Mouse (Mus musculus) left cerebral cortex, adult 8-10 months (tissue): ENCODE data around the gene Ern1. TPM values are rescaled to one million over a fixed set of nuclear protein-coding genes. Genes with fewer than 3 reads are reported as not detected.

ENCODE experiments used
- DNase-seq, 2 experiments: peaks; one replicate each; pipeline ENCODE4 v3.0.0; 2022; ENCODE audit warnings: low spot score in 2 of 2
- total RNA-seq, 4 experiments: library from RNA; stranded (reverse); gene quantifications; 2 replicates each; pipeline ENCODE4 v1.2.4; 2022

The Ern1 gene
- total RNA-seq = 10 to 100 TPM in 1 of 4 experiments, 1 to 10 TPM in 3; 8.2 to 10.5 (median 9.2) TPM

DNA sequence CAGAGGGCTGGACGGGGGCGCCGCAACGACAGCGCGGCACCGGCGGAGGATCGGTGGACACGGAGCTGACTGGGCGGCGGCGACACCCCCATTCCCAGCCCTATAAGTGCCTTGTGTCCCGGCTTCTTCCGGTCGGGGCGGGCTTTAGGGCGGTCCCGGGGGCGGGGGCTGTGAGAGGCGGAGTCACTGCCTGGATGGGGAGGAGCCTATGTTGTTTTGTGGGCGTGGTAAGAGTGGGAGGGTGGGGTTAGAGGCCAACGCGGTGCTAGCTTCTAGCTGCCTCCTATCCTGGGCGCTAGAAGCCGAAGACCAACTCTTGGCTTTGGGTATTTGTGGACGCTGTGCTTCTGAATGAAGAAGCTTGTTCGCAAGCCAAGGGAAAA lies at the start of gene Ern1:
TSS of gene Ern1 (minus strand) at position 120 of the 383 bp plus-strand sequence.
- peak; percentile 84 to 91 for DNase-seq

DNA sequence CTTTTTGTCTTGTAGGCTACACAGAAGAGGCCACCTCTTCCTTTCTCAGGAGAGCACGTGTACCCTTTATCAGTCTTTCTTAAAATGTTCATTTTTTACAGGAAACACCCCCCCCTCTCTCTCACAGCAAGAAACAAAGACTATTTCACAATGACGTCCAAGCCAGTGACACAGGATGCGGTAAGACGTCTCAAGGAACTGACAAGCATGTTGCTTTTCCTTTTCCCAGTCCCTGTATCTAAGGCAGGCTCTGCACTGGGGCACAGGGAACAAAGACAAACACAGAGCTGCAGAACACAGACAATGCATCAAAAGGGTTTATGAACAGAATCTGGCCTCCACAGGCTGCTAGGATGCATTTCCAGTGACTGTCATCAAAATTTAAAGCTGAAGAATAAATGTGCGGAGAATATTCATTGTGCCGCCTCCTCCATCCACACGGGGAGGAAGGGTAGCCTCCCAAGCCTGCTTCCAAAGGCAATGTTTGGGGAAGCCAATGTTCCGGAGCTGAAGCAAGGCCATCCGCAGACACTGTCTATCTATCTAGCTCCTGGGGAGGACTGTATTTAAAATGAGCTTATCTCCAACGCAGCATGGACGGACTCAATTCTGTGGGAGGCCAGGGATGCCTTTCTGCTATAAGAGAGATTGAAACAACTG lies 48.7 kb upstream of the Ern1 start:
- no peak for DNase-seq

DNA sequence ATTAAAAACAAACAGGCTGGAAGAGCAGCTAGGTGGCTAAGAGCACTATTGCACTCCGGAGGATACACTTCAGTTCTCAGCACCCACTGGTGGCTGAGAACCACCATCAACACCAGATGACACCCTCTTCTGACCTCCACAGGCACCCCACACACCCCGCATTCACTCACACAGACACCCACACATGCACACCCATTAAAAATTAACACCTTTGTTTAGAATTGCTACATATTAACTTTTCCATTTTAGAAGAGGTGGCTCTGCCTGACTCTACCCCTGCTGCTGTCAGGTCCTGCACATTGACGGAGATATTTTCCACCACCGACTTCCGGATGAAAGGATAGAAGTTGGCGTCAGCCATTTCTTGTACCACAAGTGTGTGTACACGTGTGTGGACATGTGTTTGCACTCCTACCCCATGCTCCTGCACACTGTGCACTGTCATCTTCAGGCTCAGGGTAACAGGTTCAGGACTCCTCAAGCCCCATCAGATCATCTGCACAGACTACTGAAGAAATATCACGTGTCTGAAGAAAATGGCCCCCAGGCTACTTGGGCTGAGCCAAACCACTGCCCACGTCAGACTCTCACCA lies 48.1 kb upstream of the Ern1 start:
- no peak for DNase-seq

DNA sequence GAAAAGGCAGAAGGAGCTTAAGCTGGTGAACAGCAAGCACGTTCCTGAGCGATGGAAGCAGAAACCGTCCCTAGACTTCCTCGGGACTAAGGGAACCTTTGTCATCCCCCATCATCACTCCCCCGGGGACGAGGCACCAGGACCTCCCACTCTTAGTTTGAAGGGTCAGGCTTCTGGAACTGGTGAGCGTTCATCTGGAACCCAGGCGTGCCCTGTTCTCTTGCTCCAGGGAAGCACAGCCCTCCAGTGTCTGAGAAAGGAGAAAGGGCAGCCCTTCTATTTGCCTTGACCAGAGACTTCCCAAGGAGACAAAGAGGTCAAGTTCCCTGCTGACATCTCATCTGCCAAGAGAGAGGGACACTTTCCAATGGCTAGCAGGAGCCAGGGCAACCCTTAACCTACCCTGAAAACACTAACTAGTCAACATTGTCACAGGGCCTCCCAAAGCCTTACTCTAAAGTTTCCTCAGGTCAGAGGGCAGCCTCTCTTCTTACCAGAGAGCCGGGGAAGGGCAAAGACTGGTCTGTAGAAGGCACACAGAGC lies 44.7 kb upstream of the Ern1 start:
- DNase-seq = no peak

DNA sequence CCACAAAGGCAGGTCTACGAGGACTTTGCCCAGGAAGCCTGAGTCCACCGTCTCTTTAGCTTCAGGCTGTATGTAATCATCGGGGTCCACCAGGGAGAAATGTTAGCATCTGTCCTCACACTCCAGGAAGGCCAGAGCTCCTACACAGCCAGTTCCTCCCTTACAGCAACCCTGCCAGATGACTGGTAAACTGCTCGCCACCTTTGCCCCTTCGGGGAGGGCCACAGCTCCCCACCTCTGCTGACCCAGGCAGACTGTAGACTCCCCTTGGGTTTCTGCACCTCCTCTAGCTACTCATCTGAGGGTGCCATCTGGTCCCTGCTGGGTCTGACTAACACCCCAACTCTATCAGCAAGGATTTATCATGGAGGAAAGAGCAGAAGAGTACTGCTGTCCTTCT lies 42.1 kb upstream of the Ern1 start:
- DNase-seq = no peak

DNA sequence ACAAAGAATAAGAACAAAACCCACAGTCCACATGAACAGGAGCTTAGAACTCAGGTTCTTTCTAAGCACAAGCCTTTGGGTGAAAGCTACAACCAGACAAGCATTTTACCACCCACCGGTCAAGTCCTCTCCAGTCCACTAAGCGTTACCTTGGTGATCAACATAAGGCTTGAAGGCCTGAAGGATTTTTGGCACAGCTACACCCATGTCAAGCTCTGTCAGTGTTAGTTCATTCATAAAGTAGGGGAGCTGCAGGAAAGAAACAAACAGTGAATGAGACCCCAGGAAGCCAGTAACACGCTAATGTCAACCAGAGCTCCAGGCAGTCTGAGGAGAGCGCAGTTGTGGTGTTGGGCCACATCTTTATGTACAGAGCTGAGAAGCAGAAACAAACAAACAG lies 41.5 kb upstream of the Ern1 start:
- no peak for DNase-seq

DNA sequence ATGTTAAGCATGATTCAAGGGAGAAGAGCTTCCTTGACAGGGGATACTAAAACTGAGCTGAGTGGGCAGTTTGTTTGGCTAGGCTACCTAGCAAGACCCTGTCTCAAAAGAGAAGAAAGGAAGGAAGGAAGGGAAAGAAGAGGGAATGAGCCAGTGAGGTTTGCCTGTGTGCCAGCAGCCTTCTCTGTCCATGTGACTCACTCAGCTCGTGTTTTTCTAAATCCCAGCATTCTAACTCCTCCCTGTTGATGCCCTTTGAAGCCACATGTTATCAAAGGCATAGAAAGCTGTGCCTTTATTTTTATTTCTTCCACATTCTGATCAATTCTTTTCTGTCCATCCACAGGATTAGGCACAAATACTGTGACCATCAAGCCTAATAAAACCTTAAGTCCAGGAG lies 40.3 kb upstream of the Ern1 start:
- no peak for DNase-seq

DNA sequence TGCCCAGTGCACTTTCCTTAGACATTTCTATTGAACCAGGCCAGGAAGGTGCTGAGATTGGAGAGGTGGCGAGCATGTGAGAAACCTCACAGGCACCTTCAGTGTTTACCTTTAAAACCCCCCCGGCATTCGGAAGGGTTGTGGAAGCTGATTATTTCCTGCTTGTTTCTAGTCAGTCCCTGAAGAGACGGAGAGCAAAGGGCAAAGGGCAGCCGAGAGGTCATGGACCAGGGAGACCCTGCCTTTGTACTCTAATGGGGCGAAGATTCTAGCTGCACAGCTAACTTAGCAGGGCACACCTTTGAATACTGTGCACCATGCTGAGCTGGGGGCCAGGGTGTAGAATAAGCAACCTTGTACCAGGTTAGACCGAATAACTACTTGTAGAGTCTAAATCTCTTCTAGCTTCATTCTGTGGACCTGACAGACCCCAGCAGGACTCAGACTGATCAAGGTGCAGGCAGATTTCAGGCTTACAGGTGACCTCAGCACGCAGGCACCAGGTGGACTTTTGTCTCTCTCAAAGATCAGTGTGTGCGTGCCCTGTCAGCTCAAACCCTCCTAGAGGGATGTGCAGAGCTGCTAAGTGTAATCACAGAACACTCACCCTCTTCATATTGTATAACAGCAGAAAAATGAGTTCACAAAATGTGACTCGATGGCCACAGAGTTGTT lies 39.6 kb upstream of the Ern1 start:
- DNase-seq = no peak

DNA sequence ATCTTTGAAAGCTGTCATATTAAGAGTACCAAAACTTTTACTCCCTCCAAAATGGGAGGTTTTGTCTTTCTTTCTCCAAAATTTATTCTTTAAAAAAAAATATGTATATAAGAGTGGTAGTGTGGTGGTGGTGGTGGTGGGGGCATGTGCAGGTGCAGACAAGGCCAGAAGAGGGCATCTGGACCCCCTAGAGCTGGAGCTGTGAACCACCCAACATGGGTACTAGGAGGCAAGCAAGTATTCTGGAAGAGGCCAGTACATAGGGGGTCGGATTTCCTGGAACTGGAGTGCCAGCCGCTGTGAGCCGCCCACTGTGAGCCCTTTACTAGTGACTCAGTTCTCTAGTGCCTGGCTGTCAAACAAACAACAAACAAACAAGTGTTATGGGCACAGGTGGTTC lies 34.9 kb upstream of the Ern1 start:
- no peak for DNase-seq

DNA sequence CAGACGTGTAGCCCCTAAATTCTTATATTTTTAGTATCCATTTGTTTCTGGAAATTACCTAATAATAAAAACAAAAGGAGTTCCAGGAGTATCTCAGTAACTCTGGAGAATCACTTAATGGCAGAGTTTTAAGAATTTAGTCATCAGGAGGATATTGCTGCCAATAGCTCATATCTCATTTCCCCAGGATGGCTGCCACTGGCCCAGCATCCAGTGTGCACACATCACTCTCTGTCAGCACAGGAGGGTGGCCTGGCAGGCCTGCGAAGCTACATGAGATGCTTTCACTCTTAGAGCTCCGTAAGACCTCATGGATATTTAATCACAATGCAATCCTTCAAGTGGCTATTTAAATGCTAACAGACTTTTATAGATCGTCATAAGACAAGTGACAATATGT lies 34.0 kb upstream of the Ern1 start:
- no peak for DNase-seq

DNA sequence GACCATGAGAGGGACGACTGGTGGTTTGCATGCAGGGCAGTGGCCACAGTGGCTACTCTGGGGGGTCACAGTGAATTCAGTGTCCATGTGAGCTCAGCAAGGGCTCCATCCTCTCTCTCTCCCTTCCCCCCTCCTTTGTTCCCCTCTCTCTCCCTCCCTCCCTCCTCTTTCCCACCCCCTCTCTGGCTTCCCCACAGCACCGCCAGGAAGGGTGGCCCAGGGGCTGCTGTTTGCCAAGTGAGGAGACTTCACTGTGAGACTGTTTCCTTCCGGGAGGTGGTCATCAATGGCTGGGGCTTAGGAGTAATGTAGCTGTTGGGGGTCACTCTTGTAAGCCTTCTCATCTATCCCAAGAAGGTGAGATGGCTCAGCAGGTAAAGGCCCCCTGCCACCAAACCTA lies 32.8 kb upstream of the Ern1 start:
- DNase-seq = no peak

DNA sequence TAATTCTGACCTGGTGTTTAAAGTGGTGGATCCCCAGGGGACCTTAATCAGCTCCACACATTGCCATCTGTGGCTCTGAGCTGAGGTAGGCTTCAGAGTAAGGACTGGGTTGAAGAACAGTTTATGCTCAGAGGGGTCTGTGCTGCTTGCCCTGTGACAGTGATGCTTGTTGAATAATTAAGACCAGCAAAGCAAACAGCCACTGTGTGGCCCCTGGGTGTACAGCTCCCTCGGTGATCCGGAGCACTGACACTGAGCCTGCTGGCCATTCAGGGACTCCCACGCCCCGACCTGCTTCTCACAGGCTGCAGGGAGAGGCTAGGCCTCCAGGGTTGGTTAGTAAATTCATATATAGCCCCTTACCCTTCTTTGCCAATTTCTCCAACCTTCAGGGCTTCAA lies 31.9 kb upstream of the Ern1 start:
- DNase-seq = no peak

DNA sequence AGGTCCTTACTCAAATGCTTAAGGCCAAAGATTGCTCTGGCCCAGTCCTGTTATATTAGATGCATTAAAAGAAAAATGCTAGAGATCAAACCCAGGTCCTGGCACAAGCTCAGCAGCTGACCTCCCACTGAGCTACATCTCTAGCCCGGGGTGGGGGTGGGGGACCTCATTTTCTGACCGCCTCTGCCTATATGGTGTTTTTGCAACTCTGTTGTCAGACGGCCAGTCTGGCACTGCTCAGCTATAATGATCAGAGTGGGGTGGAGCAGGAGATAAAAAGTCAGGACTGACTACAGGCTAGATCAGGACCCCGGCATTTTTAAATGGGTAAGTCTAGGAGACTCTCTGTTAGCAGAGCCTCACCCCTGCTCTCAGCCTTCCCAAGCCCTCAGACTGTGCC lies 30.7 kb upstream of the Ern1 start:
- DNase-seq = no peak

DNA sequence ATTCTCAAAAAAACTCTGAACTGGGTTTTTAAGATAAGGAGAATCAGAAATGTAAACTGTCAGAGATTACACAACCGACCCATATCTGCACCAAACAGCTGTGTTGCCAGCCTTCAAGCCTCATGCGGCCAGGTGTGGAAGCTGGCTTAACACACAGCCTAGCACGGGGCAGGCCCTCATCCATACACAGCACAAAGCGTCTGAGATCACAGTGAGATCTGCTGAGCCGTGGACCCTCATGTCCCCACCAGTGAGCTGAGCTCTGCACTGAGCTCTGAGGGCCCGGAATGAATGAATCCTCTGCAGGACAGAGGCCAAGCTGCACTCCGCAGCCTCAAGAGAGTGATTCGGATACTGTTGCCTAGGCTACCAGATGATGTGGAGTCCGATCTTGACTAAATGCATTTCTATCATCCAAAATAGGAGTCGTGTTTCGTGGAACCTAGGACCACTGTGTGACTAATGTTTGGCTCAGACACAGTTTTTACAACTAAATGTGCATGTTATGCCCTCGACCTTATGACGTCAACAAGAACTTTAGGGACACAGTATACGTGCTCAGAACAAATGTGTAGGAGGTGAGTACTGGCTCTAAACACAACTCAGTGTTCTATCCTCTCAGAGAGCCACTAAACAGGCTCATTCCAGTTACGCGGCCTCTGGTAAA lies 27.6 kb upstream of the Ern1 start:
- no peak for DNase-seq

DNA sequence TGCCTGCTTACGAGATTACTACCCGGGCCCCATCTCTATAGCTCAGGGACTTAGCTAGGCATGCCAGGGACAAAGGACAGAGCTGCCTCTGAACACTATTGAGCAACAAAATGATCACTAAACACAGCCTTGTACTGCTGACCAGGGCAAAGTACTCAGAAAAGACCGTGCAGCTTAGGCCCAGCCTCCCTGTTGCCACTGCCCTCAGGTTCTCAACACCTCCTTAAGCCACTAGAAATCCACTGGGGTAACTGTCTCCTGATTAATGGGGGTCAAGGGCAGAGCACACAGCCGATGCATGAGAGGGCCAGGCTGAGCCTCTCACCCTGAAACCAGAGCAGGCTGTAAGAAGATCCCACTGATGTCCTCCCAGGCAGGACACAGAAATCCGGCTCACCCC lies 26.8 kb upstream of the Ern1 start:
- DNase-seq = no peak

DNA sequence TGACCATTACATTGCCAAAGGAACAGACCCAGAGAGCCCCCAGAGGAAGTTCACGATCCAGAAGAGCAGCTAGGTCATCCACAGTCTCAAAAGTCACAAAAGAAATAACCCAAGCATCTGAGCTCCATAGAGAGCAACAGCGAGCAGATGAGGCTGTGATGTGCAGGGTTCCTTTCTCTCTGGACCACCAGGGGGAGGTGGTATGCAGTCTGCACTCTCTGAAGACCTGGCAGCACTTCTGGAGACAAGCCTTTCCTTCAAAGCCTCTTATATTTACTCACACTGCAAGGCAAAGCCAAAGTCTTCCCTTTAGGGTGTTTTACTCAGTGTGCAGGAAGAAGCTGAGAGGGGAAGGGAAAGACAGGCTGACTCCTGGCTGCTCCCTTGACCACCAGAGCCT lies 25.5 kb upstream of the Ern1 start:
- no peak for DNase-seq

DNA sequence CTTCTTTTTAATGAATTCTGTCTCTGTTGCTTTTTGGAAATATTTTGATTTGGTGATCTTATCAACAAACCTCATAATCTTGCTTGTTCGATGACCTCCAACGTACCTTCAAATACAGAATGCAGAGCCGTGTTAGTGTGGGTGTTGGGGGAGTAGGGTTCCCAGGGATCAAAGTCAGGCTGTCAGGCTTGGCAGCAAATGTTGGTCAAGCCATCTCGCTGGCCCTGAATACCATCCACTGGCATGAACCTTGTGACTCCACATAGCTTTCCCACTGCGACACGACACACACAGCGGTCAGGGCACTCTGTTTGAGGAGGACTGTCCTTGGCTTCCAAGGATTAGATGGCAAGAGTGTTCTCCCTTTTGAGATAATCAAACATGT lies 24.3 kb upstream of the Ern1 start:
- no peak for DNase-seq

DNA sequence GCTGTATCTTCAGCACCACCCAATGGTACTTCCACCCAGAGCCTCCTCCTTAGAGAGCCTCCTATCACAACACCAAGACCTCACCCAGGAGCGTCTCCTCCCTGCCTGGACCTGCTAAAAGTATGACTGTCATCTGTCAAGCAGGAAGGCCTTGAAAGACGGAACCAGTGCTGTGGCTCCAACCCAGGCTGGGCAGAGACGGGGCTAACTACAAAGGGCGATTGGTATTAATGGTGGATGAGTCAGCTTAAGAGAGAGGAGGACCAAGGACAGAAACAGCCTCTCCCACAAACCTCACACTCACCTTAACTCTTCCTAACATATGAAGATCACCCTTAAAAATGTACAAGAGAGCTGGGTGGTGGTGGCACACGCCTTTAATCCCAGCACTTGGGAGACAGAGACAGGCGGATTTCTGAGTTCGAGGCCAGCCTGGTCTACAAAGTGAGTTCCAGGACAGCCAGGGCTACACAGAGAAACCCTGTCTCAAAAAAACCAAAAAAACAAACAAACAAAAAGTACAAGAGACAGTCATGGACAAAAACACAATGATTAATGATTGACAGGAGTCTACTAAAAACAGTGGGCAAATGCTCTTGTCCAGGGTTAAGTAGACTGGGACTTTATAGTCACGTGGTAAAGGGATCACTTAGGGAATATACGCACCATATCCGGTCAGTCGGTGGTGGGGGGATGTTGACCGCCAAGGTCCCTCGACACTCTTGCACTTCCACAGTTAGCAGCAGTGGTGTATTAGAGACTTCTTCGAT lies 23.8 kb upstream of the Ern1 start:
- DNase-seq = no peak

DNA sequence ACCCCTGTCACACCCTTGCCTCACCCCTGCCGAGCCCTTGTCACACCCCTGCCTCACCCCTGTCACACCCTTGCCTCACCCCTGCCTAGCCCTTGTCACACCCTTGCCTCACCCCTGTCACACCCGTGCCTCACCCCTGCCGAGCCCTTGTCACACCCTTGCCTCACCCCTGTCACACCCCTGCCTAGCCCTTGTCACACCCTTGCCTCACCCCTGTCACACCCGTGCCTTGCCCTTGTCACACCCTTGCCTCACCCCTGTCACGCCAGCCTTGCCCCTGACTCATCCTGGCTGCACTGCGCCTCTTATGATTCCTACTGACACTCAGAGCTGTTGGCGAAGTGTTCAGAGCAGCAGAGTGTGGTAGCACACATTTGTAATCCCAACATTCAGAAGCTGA lies 20.0 kb upstream of the Ern1 start:
- DNase-seq = no peak

DNA sequence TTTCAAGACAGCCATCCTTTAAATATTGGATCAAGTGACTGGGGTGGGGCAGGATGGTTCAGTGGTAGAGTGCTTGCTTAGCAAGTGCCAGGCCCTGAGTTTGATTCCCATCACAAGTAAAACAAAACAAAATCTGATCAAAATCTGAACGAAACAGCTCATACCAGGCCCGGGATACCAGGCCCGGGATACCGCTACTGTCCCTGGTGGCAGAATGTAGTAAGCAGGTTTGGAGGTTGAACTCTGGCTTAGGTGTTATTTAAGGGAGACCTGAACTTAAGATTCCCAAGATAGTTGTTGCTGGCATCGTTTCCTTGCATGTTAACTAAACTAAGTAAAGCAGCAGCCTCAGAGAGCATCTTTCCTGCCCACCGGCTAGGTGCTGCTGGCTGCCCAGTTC lies 18.6 kb upstream of the Ern1 start:
- no peak for DNase-seq

DNA sequence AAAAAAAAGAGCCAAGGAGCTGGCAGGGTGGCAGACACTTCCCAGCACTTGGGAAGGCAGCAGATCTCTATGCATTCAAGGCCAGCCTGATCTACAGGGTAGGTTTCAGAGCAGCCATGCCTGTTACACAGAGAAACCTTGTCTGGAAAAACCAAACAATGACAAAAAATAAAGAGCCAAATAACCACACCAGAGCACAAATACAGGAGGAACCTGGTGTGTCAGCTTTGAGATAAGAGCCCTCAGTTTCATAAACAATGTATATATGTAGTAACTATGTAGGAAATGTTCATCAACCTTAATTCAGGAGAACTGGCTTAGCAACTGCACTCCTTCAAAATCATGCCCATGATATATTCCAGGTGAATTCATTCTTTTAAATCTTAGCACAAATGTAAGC lies 16.5 kb upstream of the Ern1 start:
- no peak for DNase-seq

DNA sequence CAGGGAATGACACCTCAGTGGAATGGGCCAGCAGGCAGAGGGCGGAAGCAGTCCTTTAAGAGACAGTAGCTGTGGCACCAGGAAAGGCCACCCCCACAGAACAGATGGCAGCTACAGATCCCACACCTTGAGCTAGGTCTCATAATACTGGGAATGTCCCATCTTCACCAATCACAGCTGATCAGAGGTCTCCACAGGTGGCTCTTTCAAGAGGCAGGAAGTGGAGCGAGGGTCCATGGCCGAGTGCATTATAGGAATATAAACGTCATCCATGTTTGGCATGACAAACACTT lies 15.7 kb upstream of the Ern1 start:
- peak in 1 of 2 experiments; percentile 88 for DNase-seq
